Mouse (Mus musculus) heart, postnatal 0 days (tissue): ENCODE measurements around the gene Caml.

Source experiments
- CTCF ChIP-seq: IDR thresholded peaks from 2 replicates; pipeline ENCODE4 v1.5.1; 2016; ENCODE audit warnings: antibody characterized with exemption, control low read depth, low read depth
- EP300 ChIP-seq: IDR thresholded peaks from 2 replicates; pipeline ENCODE4 v1.6.1; 2016; ENCODE audit warnings: antibody characterized with exemption, low read depth

DNA sequence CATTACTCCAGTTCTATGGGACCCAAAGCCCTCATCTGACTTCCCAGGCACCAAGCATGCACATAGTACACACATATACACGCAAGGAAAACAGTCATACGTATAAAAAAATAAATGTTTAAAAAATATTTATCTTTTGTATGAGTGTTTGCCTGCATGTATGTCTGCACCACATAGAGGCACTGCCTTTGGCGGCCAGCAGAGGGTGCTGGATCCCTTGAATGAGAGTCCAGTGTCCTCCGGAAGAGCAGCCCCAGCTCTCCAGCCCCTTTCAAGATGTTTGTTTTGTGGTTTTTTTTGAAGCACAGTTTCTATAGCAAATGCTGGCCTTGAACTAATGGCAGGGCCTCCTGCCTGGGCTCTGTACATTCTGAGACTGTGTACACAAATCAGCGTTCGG, 45.7 kb downstream of the Caml start:
- no peak for TF ChIP-seq EP300
- peak; percentile 39 for TF ChIP-seq CTCF
